Mouse (Mus musculus): Measurements from ENCODE around the gene Gli3.

Gene Gli3

GRCm38 (mm10) chr13:15552009-15552408, 89.0 kb downstream of the Gli3 start:
- DNase-seq (ENCODE audit: low spot score), result no peak

DNA sequence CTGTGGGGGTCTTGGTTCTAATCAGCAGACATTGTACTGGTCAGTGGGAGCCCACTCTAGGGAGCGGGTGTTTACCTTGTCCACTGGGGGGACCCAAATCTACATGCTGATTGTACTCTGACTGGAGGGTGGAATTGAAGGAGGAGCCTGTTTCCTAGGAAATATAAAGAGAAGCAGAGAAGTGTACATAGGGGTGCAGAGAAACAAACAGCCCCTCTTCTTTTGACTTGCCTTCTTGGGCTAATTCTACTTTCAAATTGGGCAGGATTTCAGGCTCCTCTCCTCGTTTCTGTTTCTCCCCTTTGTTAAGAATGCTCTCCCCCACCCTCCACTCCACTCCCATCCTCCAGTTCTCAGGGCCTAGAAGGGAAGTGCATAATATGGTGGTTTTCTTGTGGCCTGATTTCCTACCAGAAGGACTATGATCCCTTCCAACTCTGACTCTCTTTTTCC, 93.6 kb downstream of the Gli3 start:
- DNase-seq (ENCODE audit: low spot score), result no peak

- DNase-seq (ENCODE audit: low spot score), result no peak
Observed at GRCm38 (mm10) chr13:15561441-15561840, 98.4 kb downstream of the Gli3 start.

GRCm38 (mm10) chr13:15570908-15571568, 108.0 kb downstream of the Gli3 start:
- no peak for DNase-seq (ENCODE audit: low spot score)

DNA sequence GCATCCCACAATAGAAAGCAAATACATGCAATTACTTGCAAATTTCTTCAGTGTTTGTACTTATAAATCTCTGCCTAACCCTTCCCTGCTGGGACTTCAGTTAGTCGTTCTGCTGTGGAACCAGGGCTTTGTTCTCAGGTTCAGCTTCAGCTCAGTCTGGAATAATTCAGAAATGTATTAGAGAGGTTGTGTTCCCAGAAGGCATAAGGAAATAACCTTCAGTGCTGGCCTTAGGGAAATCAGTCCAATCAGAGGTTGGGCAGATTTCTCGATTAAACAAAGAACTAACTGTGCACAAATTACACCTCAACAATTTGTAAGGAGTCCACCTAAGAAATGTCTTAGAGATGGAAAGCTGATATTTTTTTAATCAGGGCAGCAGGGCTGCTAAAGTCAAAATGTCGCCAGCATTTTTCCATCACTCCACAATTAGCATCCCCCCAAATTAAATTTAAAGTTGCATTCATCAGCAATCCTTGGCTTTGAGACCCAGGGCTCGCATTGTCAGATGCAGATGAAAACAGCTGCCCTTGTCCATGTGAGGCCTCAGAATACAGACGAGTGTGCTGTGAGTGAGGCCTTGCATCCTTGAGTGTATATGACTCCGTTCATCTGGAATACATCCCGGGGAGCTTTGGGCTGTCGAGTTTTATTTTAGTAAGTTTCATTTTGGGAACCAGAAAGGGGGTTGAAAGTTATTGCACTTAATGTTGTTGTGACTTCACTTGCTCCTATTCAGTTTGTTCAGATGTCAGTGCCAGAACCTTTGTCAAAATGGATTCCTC, 114.3 kb downstream of the Gli3 start:
- DNase-seq (ENCODE audit: low spot score), result no peak

DNA sequence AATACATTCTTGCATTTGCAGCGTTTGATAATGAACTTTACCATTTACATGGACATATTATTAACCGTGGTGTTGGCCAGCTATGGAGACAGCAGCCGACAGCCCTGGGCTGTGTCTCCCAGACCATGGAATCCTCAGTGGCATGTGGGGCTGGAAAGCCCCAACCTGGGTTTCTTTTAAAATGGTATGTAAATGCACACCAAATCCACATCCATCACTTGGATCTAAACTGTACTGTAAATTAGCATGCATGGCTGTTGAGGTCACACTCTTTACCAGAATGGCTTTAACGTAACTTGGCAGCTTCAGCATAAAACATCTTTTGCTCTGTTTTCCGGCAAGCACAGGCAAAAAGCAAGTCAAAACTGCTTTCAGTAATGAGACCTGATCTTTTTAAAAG, 117.4 kb downstream of the Gli3 start:
- DNase-seq (ENCODE audit: low spot score), result no peak

DNA sequence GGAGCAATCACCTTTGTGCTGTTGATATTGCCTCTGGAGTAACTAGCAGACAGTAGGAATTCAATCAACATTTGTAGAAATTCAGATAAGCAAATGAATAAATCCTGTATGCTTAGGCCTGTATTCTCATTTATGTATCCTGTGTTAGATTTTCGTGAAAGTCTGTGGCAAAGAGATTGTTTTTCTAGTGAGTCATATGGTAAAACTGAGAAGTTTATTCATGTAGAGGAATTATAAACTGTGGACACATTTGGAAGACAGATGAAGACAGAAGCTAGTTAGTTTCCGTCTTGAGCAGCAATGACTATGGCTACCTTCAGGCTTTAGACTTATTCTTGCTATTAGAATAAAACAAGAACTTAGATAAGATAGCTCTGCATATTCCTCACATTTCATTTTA, 122.9 kb downstream of the Gli3 start:
- DNase-seq (ENCODE audit: low spot score), result no peak

DNA sequence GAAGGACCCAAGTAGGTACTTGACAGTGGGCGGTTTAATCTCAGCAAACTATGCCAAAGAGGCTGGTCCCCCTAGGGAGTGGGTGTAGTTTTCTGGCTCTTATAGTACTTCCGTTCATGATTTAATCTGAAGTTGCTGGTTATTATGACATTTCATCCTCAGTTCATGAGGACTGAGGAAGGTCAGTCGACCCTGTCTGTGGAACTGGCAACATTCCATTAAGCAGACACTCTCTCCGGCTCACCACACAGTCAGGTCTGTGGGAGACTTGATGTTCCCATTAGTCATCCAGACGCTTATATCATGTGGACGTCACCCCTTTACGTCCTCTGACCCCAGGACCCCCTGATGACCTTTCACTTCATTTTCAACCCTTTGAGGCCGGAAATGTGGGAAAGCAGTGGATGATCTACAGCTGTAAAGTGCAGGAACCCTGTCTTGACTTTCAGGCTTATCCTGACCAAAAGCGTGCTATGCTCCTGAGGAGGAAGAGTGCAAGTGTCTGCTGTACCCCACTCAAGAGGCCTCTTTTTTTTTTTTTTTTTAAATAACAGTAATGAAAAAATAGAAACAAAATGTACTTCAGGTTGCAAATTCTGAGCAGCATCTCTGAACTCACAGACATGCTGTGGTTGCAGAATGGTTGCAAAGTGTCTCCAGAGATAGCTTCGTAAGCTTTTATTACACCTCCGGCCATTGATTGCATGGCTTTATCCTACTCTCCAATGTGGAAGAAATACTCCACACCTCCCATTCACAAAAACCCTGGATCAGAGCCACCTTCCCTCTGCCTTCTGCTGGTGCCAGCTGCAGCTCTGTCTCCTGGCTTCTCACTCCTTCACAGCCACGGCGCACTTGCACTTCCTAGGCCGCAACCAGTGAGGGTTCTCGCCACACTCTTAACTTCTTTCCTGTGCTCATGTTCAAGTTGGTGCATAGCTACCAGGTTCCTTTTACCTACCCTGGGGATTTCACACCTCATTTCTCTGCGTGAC, 125.5 kb downstream of the Gli3 start:
- DNase-seq (ENCODE audit: low spot score), result no peak

- no peak for DNase-seq (ENCODE audit: low spot score)
Observed at GRCm38 (mm10) chr13:15590326-15590933, 127.4 kb downstream of the Gli3 start.

- no peak for DNase-seq (ENCODE audit: low spot score)
Observed at GRCm38 (mm10) chr13:15596667-15597066, 133.6 kb downstream of the Gli3 start.

- no peak for DNase-seq (ENCODE audit: low spot score)
Observed at GRCm38 (mm10) chr13:15599741-15600140, 136.7 kb downstream of the Gli3 start.

- DNase-seq (ENCODE audit: low spot score), result no peak
Observed at GRCm38 (mm10) chr13:15602161-15602560, 139.1 kb downstream of the Gli3 start.

DNA sequence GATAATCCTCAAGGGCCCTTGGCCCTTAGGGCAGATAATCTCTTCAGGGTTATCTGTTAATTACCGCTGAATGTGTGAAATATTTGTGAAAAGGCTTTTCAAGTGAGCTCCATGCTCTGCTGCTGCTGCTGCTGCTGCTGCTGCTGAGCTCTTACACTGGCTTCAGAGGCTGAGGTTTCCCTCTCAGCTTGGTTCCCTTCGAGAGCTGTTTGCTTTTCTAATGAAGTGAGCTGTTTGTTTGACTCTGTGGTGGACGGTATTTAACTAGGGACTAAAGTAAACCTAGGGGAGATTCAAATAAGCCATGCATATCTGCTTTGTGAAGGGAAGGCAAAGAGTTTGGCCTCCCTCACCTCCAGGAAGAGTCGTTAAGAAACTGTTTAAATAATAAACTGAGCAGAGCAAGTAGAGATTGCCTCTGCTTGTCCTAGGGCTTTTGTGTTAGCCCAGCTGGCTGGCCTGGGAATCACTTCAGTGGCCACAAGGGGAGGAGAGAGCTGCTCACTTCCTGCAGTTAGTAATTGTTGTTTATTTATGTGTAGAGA, 139.7 kb downstream of the Gli3 start:
- DNase-seq (ENCODE audit: low spot score), result no peak

DNA sequence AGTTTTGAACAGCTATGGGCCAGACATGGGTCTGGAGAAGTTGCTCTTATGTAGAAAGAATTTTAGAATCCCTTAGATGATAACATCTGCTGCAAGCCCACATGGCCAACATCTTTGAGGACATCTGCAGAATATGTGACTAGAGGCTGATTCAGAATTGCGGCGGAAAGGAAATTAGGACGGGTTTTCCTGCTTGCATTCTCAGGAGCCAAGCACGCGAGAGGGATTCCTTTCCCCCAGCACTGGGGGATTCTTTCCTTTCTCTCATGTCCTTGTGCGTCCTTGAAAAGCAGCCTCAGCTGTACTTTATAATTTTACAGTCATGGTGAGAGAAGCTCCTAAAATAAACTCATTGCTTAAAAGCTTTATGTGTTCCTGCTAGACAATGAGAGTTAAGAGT, 141.0 kb downstream of the Gli3 start:
- no peak for DNase-seq (ENCODE audit: low spot score)

DNA sequence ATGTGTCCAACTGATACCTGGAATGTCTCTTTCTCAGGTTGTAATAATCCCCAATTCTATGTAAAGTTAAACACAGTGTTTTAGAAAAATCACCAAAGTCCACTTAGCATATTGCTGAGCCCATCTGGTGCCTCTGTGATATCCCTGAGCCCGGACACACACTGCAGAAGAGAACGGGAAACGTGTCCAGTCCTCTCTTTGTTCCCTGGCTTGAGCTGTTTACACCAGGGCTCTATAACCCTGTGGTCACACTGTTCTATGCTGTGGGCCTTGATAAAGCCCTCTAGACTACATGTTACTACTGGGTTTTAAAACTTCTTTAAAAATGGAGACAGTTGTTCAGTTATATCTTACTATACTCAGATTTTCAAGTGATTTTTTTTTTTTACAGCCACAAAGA, 154.4 kb downstream of the Gli3 start:
- no peak for DNase-seq (ENCODE audit: low spot score)

GRCm38 (mm10) chr13:15618051-15618692, 155.1 kb downstream of the Gli3 start:
- no peak for DNase-seq (ENCODE audit: low spot score)

DNA sequence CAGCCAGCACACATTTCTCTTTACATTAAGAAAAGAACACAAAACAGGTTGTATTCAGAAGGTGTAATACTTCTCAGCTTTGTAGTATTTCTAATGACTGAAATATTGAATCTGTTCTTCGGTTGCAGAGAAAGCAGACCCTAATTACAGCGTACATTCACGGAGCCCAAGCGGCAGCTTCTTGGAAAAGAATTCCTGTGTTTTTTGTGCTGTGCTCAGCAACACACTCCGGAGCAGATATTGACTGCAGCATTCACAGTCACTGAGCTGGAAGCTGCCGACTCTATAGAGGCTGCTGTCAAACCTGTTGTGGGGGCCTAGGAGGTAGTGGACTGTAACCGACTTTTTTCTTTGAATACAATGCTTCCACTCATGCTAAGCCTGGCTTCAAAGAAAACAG, 158.0 kb downstream of the Gli3 start:
- DNase-seq (ENCODE audit: low spot score), result no peak

DNA sequence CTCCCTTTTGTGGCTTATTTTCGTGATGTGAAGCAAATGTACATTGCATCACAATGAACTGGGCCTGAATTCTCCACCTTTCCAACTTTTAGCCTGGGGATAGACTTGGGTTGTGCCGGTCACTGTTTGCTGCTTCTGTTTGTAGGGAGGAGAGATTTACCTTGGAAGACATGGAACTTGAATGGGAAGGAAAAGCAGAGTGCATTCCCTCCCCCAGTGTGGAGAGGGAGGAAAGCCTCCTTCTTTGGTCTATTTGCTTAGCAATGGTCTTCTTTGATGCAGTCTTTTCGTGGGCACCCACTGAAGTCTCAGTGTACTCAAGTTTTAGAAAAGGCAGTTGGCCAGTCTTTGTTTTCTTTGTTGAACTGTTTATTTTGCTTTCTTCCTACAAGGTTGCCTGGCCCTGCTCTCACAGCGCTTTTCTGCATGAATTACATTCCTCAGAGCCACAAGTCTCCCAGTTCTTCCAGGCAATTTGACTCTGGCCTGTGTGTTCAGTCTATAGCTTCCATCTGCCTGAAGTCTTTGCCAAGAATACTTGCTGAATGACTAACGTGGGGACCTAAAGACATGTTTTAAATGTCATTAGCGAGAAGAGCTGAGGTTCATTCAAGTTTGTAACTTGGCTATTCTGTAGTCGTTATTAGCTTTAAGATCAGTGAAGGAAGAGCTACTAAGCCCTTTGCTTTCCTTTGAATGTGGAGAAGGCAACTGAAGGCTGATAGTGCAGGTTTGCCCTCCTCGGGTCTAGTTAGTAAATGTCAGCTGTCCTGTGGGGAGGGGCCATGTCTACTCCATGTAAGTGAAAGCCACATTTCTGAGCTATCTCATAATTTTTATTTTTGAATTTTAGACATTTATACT, 161.7 kb downstream of the Gli3 start:
- DNase-seq (ENCODE audit: low spot score), result no peak

GRCm38 (mm10) chr13:15641548-15641947, 178.5 kb downstream of the Gli3 start:
- no peak for DNase-seq (ENCODE audit: low spot score)

DNA sequence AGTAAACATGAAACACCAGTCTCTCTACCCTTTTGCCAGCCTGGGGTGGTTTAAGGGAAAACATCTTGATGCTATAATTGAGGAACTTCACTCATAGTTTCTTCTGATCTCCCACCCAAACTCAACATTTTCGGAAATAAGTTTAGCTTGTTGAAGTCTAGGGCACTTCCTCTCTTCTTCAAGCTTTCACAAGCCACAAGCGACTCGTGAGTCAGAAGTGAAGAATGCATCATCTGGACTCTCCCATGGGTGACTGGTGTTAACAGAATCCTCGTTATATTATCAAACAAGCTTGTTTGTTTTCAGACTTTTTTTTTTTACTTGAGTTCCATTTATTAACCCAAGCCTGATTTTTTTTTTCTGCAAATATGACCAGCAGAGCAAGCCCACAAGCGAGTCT, 197.5 kb downstream of the Gli3 start:
- DNase-seq (ENCODE audit: low spot score), result no peak

Data from ovary, postnatal 10 days (tissue).